Mouse (Mus musculus): ENCODE results near the gene Matn1.

Matn1 gene

GRCm38 (mm10) chr4:130918805-130919749, 25.1 kb upstream of the Matn1 start:
- DNase-seq = no peak

- no peak for DNase-seq
These were observed 24.3 kb upstream of the Matn1 start for GRCm38 (mm10) chr4:130919750-130920356.

- DNase-seq = no peak
These were observed 23.1 kb upstream of the Matn1 start for GRCm38 (mm10) chr4:130920951-130921693.

GRCm38 (mm10) chr4:130921986-130922385, 22.2 kb upstream of the Matn1 start:
- peak; percentile 26 for DNase-seq

GRCm38 (mm10) chr4:130926274-130926673, 17.9 kb upstream of the Matn1 start:
- DNase-seq = no peak

GRCm38 (mm10) chr4:130927821-130928220, 16.4 kb upstream of the Matn1 start:
- no peak for DNase-seq

GRCm38 (mm10) chr4:130942644-130943043, 1.5 kb upstream of the Matn1 start:
- DNase-seq = no peak

- no peak for DNase-seq
These were observed 594 bp downstream of the Matn1 start for GRCm38 (mm10) chr4:130944779-130945178.

- no peak for DNase-seq
These were observed 3.0 kb downstream of the Matn1 start for GRCm38 (mm10) chr4:130947094-130947647.

GRCm38 (mm10) chr4:130949821-130950384, 5.7 kb downstream of the Matn1 start:
- no peak for DNase-seq

- peak; percentile 38 for DNase-seq
These were observed 8.3 kb downstream of the Matn1 start for GRCm38 (mm10) chr4:130952531-130952930.

- no peak for DNase-seq
These were observed 13.0 kb downstream of the Matn1 start for GRCm38 (mm10) chr4:130957156-130957555.

GRCm38 (mm10) chr4:130958812-130959211, 14.6 kb downstream of the Matn1 start:
- DNase-seq = no peak

GRCm38 (mm10) chr4:130959678-130960077, 15.5 kb downstream of the Matn1 start:
- DNase-seq = no peak

- DNase-seq = peak; percentile 90
These were observed 16.0 kb downstream of the Matn1 start for GRCm38 (mm10) chr4:130960118-130960734.

GRCm38 (mm10) chr4:130971278-130971677, 27.1 kb downstream of the Matn1 start:
- DNase-seq = no peak

- no peak for DNase-seq
These were observed 28.2 kb downstream of the Matn1 start for GRCm38 (mm10) chr4:130972421-130972829.

GRCm38 (mm10) chr4:130973332-130974263, 29.4 kb downstream of the Matn1 start:
- no peak for DNase-seq

- no peak for DNase-seq
These were observed 34.8 kb downstream of the Matn1 start for GRCm38 (mm10) chr4:130978981-130979380.

- DNase-seq = no peak
These were observed 40.4 kb downstream of the Matn1 start for GRCm38 (mm10) chr4:130984416-130985182.

All from lung, postnatal 14 days (tissue).